Mouse (Mus musculus) CH12.LX (cell line): Measurements from ENCODE around the gene Olfr1061.

Source experiments
- CTCF ChIP-seq, 2 experiments: IDR thresholded peaks in 1 of 2; conservative IDR thresholded peaks in 1 of 2; 2 replicates each; pipeline ENCODE4 v1.5.1; 2011 to 2012; ENCODE audit warnings: low read depth in 2 of 2, low read length in 2 of 2, improper control_type of control experiment in 1 of 2, inconsistent platforms in 1 of 2, mild to moderate bottlenecking in 1 of 2, moderate library complexity in 1 of 2
- EP300 ChIP-seq: IDR thresholded peaks from 2 replicates; pipeline ENCODE4 v1.6.1; 2011; ENCODE audit warnings: low read length, improper control_type of control experiment
- HCFC1 ChIP-seq: IDR thresholded peaks from 2 replicates; pipeline ENCODE4 v1.6.1; 2012; ENCODE audit warnings: low read depth, mild to moderate bottlenecking, inconsistent platforms, low read length, improper control_type of control experiment
- MAFK ChIP-seq: IDR thresholded peaks from 2 replicates; pipeline ENCODE4 v1.6.1; 2011; ENCODE audit warnings: low read length, improper control_type of control experiment; ENCODE audit not compliant: insufficient replicate concordance
- POLR2A ChIP-seq: IDR thresholded peaks from 2 replicates; pipeline ENCODE4 v1.6.1; 2011; ENCODE audit warnings: low read depth, mild to moderate bottlenecking, improper control_type of control experiment, low read length
- SMC3 ChIP-seq: IDR thresholded peaks from 2 replicates; pipeline ENCODE4 v1.6.1; 2011; ENCODE audit warnings: low read depth, low read length, improper control_type of control experiment
- ZC3H11A ChIP-seq: IDR thresholded peaks from 2 replicates; pipeline ENCODE4 v1.6.1; 2012; ENCODE audit warnings: low read depth, mild to moderate bottlenecking, inconsistent platforms, low read length, improper control_type of control experiment

DNA sequence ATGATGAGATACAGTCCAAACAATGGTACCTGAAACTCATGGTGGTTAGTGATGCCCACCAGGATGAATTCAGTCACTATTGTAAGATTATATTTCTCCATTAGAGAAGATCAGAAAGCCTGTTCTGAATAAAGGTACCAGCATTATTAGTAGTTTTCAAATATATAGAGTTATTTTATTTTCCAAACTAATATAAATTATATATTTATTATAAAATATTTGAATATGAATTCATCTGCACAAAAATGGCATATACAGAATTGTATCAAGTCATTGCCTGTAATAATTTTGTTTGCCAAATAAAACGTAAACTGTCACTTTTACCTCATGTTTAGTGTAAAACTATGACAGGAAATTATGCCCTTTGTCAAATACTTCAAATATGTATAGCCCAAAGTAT, at the start of gene Olfr1061:
- TF ChIP-seq CTCF (conservative IDR thresholded peaks at IDR 0.05 in 1 of 2, IDR thresholded peaks at IDR 0.05 in 1 of 2; ENCODE audit: low read depth in 2 of 2, low read length in 2 of 2) (no peak), POLR2A (no peak), ZC3H11A (no peak), SMC3 (no peak), MAFK (no peak), EP300 (no peak), HCFC1 (no peak)
